Mouse (Mus musculus) intestine, postnatal 0 days (tissue): ENCODE results near the gene Rsrc1. TPM values are rescaled to one million over a fixed set of nuclear protein-coding genes. Genes with fewer than 3 reads are reported as not detected.

Experiments
- ATAC-seq: fragments of 200-750 bp; cut with Nextera tagmentation; 2 replicates; pipeline ENCODE4 v1.8.0; 2017; ENCODE audit warnings: mild to moderate bottlenecking, moderate TSS enrichment, moderate library complexity
- H3K27ac ChIP-seq: fragments of 300-500 bp; sonication (generic); 2 replicates; pipeline ENCODE4 v1.5.1; 2014; ENCODE audit warnings: mild to moderate bottlenecking, low read depth, low read length, moderate library complexity
- H3K27me3 ChIP-seq: fragments of 300-500 bp; sonication (generic); replicated peaks from 2 replicates; pipeline ENCODE4 v1.6.1; 2014; ENCODE audit warnings: low read length, mixed read lengths; ENCODE audit not compliant: control insufficient read depth, insufficient read depth
- H3K36me3 ChIP-seq: fragments of 300-500 bp; sonication (generic); 2 replicates; pipeline ENCODE4 v1.6.1; 2014; ENCODE audit warnings: mild to moderate bottlenecking, moderate library complexity; ENCODE audit not compliant: control insufficient read depth, insufficient read depth
- H3K4me1 ChIP-seq: fragments of 300-500 bp; sonication (generic); replicated peaks from 2 replicates; pipeline ENCODE4 v1.6.1; 2014; ENCODE audit warnings: antibody characterized with exemption, low read length, mixed read lengths; ENCODE audit not compliant: control insufficient read depth, insufficient read depth
- H3K4me2 ChIP-seq: fragments of 300-500 bp; sonication (generic); replicated peaks from 2 replicates; pipeline ENCODE4 v1.6.1; 2014; ENCODE audit warnings: low read depth, mild to moderate bottlenecking, moderate library complexity
- H3K4me3 ChIP-seq: fragments of 300-500 bp; sonication (generic); 2 replicates; pipeline ENCODE4 v1.5.1; 2014; ENCODE audit warnings: low read depth, low read length
- H3K9ac ChIP-seq: fragments of 300-500 bp; sonication (generic); 2 replicates; pipeline ENCODE4 v1.6.1; 2014; ENCODE audit warnings: mild to moderate bottlenecking, low read depth, low read length
- H3K9me3 ChIP-seq: fragments of 300-500 bp; sonication (generic); 2 replicates; pipeline ENCODE4 v1.6.1; 2016; ENCODE audit warnings: mixed run types; ENCODE audit not compliant: control insufficient read depth
- CTCF ChIP-seq: sonication (generic); IDR thresholded peaks from 2 replicates; pipeline ENCODE4 v1.5.1; 2016; ENCODE audit warnings: low read depth, mild to moderate bottlenecking, control low read depth, antibody characterized with exemption, moderate library complexity
- WGBS: fragments of 180-500 bp; shearing (Covaris S2); extraction: QIAGEN DNeasy Blood & Tissue Kit; methylation state at CpG from one replicate; pipeline ENCODE4 v1.1.7; 2014; 5-methylcytosine and 5-hydroxymethylcytosine counted together
- polyA plus RNA-seq: library from polyadenylated mRNA; unstranded; fragments of >200 nt; fragmentation: Nextera tagmentation; extraction: Ambion mirVana; gene quantifications from 2 replicates; pipeline ENCODE4 v1.2.1, GENCODE M21; 2015

The Rsrc1 gene
- polyA plus RNA-seq, 1 experiment from 2014 or later, result 16.8 TPM

DNA sequence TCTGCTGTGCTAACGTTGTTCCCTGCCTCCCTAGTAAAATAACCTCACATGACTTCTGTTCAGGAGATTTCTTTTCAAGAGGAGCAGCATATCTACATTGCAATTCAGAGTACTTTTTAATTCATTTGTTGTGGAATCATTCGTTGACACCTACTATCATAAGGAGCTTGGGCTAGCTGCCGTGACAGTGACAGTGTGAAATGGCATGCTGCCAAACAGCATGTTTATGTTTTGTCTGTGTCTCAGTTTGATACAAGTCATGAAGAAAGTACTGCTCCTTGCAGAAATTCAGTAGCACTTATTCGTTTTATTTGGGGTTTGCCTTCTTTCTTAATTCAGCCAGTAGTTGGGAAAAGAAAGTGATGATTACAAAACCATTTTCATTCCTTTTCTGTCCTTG is 303.7 kb downstream of the Rsrc1 start:
- Histone ChIP-seq H3K27me3 (no peaks in the 10 kb centered on the region), H3K9ac (no peak overlapping the region), H3K4me1 (no peaks in the 10 kb centered on the region), H3K4me2 (no peak overlapping the region), H3K4me3 (no peak overlapping the region), H3K27ac (no peak overlapping the region), H3K36me3 (no peaks in the 10 kb centered on the region), H3K9me3 (no peaks in the 10 kb centered on the region)
- ATAC-seq, result no peak
- no peak for TF ChIP-seq CTCF
- 53% methylated on average over 4 of the region's 4 CpGs for WGBS

DNA sequence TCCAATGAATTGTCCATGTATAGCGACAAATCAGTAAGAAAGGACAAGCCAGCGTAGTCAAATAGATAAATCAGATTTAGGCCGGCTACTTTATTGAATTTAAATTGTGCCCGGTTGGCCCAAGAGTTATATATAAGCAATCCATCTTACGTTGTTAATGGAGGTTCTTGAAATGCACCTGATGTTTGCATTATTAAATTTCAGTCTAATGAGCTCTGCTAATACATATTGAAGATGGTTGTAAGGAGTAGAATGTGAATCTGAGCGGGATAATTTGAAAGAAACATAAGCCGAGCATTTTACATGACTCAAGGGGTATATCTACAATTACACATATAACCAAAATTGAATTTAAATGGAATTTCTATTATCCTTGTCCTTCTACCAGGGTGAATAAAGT is 307.5 kb downstream of the Rsrc1 start:
- Histone ChIP-seq H3K9me3 (no peaks in the 10 kb centered on the region), H3K4me1 (no peaks in the 10 kb centered on the region), H3K27ac (no peak overlapping the region), H3K27me3 (no peaks in the 10 kb centered on the region), H3K36me3 (no peaks in the 10 kb centered on the region), H3K4me3 (no peak overlapping the region), H3K4me2 (no peak overlapping the region), H3K9ac (no peak overlapping the region)
- TF ChIP-seq CTCF, result no peak
- ATAC-seq, result no peak
- WGBS, result 93% methylated on average over 7 of the region's 7 CpGs

DNA sequence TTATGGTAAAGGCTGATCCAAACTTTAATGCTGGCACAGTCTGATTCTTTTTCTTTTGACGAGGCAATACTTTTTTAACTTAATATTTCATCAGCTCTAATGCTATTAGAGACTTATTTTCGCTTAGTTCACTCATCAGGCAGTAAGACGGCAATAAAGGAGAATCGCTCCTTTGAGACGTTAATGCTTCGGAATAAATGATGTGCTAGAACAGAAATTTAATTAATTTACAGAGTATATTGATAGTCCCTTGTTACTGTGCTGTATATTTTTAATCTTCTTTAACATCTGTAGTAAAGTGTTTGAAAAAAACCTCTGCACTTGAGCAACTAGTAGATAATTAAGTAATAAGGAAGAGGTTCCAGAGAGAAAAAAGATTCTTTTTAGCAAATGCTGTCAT is 308.3 kb downstream of the Rsrc1 start:
- no peaks in the 10 kb centered on the region for H3K9me3 ChIP-seq
- H3K4me1 ChIP-seq, result no peaks in the 10 kb centered on the region
- no peaks in the 10 kb centered on the region for H3K36me3 ChIP-seq
- H3K4me2 ChIP-seq, result no peak overlapping the region
- no peak overlapping the region for H3K27ac ChIP-seq
- no peaks in the 10 kb centered on the region for H3K27me3 ChIP-seq
- H3K4me3 ChIP-seq, result no peak overlapping the region
- WGBS, result 82% methylated on average over 6 of the region's 6 CpGs
- H3K9ac ChIP-seq, result no peak overlapping the region
- no peak for ATAC-seq
- TF ChIP-seq CTCF, result no peak

DNA sequence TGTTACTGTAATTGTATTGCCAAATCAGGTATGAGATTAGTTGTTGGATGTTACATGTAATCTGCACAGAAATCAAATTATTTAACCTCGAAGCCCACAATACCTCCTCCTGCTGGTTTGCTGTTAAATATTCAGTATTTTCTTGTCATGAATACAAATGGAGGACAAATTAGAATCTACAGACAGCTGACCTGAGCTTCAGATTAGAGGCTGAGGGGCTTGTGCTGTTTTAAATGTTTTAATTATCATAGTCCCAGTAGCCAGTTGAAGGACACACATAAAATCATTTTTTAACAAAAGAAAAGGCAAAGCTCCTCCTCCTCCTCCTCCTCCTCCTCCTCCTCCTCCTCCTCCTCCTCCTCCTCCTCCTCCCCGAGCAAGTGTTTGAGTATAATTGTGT is 327.5 kb downstream of the Rsrc1 start:
- Histone ChIP-seq H3K9ac (no peak overlapping the region), H3K27me3 (no peaks in the 10 kb centered on the region)

DNA sequence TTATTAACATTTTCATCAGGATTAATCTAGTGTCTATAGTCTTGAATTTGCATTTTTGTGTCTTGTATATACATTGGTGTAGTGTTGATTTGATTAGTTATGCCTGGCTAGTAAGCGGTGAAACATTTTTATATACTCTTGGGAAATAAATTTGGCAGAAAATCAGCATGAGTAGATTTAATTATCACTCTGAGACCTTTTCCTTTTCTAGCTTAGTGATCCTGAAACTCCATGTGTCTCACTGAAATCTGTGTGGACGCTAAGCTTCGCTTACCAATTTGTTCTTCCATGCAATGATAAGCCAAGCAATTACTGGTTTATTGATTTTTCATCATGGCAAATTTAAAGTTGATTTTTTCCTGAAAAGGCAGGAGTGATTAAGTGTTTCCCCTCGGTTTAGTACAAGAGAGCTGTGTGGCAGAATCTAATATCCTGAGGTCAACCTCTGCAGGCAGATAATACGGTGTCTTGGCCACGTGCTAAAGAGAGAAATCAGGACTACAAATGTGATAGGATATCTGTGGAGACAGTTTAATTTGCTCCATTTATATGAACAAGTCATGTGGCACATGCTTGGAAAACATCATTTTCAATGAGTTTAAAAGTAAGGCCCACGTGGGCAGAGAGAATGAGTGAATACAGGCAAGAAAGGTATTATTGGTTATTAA is 328.6 kb downstream of the Rsrc1 start:
- no peak overlapping the region for H3K4me3 ChIP-seq
- no peaks in the 10 kb centered on the region for H3K36me3 ChIP-seq
- H3K27ac ChIP-seq, result no peak overlapping the region
- no peaks in the 10 kb centered on the region for H3K27me3 ChIP-seq
- WGBS, result 73% methylated on average over 7 of the region's 7 CpGs
- no peak overlapping the region for H3K9ac ChIP-seq
- no peaks in the 10 kb centered on the region for H3K9me3 ChIP-seq
- no peaks in the 10 kb centered on the region for H3K4me1 ChIP-seq
- ATAC-seq, result no peak
- TF ChIP-seq CTCF, result no peak
- H3K4me2 ChIP-seq, result no peak overlapping the region

More for the DNA sequence above, 327.5 kb downstream of the Rsrc1 start:
- H3K4me2 ChIP-seq, result no peak overlapping the region
- WGBS, result 74% methylated on average over 1 of the region's 2 CpGs
- no peaks in the 10 kb centered on the region for H3K9me3 ChIP-seq
- H3K36me3 ChIP-seq, result no peaks in the 10 kb centered on the region
- H3K4me3 ChIP-seq, result no peak overlapping the region
- no peak for ATAC-seq
- no peak for TF ChIP-seq CTCF
- H3K27ac ChIP-seq, result no peak overlapping the region
- H3K4me1 ChIP-seq, result no peaks in the 10 kb centered on the region

DNA sequence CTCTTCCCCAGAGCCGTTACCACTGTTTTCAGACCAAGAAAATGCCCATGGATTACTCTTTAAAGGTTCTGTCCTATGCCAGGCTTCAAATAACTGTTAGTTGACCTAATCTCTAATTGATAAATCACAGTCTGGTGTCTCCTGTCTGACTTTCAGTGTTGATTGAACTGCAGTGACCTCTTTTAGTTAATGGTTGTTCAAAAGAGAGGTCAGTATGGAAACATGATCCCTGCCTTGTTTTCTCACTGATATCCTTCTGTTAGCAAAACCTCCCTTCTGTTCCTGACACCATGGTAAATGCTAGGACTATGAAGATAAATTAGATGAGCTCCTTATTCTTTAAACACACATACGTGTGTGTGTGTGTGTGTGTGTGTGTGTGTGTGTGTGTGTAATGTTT is 330.2 kb downstream of the Rsrc1 start:
- WGBS, result 25% methylated on average over 2 of the region's 2 CpGs

DNA sequence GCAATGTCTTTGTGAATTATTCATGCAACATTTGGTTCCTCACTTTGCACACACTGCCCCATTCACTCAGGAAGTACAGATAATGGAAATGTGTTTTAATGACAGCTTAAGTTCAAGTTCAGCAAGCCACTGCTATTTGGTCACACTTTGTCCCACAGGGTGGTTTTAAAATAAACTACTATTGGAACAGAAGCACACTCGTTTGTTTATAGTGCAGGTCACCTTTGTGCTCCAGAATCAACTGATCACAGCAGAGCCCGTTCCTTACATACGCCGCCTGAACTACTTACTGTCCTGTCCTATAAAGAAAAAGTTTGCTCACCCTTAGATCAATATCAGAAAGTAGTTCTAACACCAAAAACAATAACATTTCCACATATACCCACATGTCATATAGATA is 341.2 kb downstream of the Rsrc1 start:
- ATAC-seq, result no peak
- no peak overlapping the region for H3K9ac ChIP-seq
- no peak overlapping the region for H3K4me3 ChIP-seq
- no peaks in the 10 kb centered on the region for H3K4me1 ChIP-seq
- no peak overlapping the region for H3K27ac ChIP-seq
- no peaks in the 10 kb centered on the region for H3K9me3 ChIP-seq
- no peak for TF ChIP-seq CTCF
- no peaks in the 10 kb centered on the region for H3K36me3 ChIP-seq
- H3K4me2 ChIP-seq, result no peak overlapping the region
- H3K27me3 ChIP-seq, result no peaks in the 10 kb centered on the region
- WGBS, result 81% methylated on average over 4 of the region's 4 CpGs

More for the DNA sequence above, 330.2 kb downstream of the Rsrc1 start:
- Histone ChIP-seq H3K27ac (no peak overlapping the region), H3K36me3 (no peaks in the 10 kb centered on the region), H3K4me2 (no peak overlapping the region), H3K27me3 (no peaks in the 10 kb centered on the region), H3K4me3 (no peak overlapping the region), H3K9ac (no peak overlapping the region), H3K4me1 (no peaks in the 10 kb centered on the region), H3K9me3 (no peaks in the 10 kb centered on the region)
- no peak for TF ChIP-seq CTCF
- ATAC-seq, result no peak
